Mouse (Mus musculus) midbrain, embryonic 16.5 days (tissue): ENCODE measurements around the gene Gnpda2. TPM values are rescaled to one million over a fixed set of nuclear protein-coding genes. Genes with fewer than 3 reads are reported as not detected.

Experiments
- ATAC-seq: fragments of 200-750 bp; cut with Nextera tagmentation; 2 replicates; pipeline ENCODE4 v1.8.0; 2017; ENCODE audit warnings: moderate TSS enrichment
- H3K27ac ChIP-seq: fragments of 300-500 bp; sonication (generic); 2 replicates; pipeline ENCODE4 v1.5.1; 2014; ENCODE audit warnings: mild to moderate bottlenecking, low read length, mixed read lengths
- H3K27me3 ChIP-seq: fragments of 300-500 bp; sonication (generic); 2 replicates; pipeline ENCODE4 v1.6.1; 2014; ENCODE audit warnings: low read depth, low read length, mixed read lengths; ENCODE audit not compliant: control insufficient read depth, insufficient read depth
- H3K36me3 ChIP-seq: fragments of 300-500 bp; sonication (generic); 2 replicates; pipeline ENCODE4 v1.6.1; 2014; ENCODE audit warnings: mild to moderate bottlenecking, low read length, moderate library complexity, mixed read lengths; ENCODE audit not compliant: control insufficient read depth, insufficient read depth
- H3K4me1 ChIP-seq: fragments of 300-500 bp; sonication (generic); 2 replicates; pipeline ENCODE4 v1.6.1; 2014; ENCODE audit warnings: mild to moderate bottlenecking, low read length, mixed read lengths; ENCODE audit not compliant: control insufficient read depth, insufficient read depth
- H3K4me2 ChIP-seq: fragments of 300-500 bp; sonication (generic); 2 replicates; pipeline ENCODE4 v1.6.1; 2014; ENCODE audit warnings: mild to moderate bottlenecking, low read length, mixed read lengths
- H3K4me3 ChIP-seq: fragments of 300-500 bp; sonication (generic); 2 replicates; pipeline ENCODE4 v1.5.1; 2014; ENCODE audit warnings: low read depth, mild to moderate bottlenecking, low read length, moderate library complexity, mixed read lengths
- H3K9ac ChIP-seq: fragments of 300-500 bp; sonication (generic); 2 replicates; pipeline ENCODE4 v1.6.1; 2014; ENCODE audit warnings: low read depth, low read length, mixed read lengths
- H3K9me3 ChIP-seq: fragments of 300-500 bp; sonication (generic); replicated peaks from 2 replicates; pipeline ENCODE4 v1.6.1; 2014; ENCODE audit warnings: mild to moderate bottlenecking, low read length, mixed read lengths; ENCODE audit not compliant: control insufficient read depth, poor library complexity, severe bottlenecking
- WGBS: fragments of 180-500 bp; shearing (Covaris S2); extraction: QIAGEN DNeasy Blood & Tissue Kit; methylation state at CpG from one replicate; pipeline ENCODE4 v1.1.7; 2014; 5-methylcytosine and 5-hydroxymethylcytosine counted together
- polyA plus RNA-seq: library from polyadenylated mRNA; unstranded; fragments of >200 nt; fragmentation: Nextera tagmentation; extraction: Ambion mirVana; gene quantifications from 2 replicates; pipeline ENCODE4 v1.2.1, GENCODE M21; 2015

Gnpda2 gene
- polyA plus RNA-seq, 1 experiment from 2014 or later: 32.9 TPM

- H3K9ac ChIP-seq: no peak overlapping the region
- no peak overlapping the region for H3K4me2 ChIP-seq
- H3K4me3 ChIP-seq: no peak overlapping the region
- H3K27ac ChIP-seq: no peak overlapping the region
- WGBS: 88% methylated on average over 1 of the region's 1 CpGs
- H3K27me3 ChIP-seq: no peaks in the 10 kb centered on the region
- ATAC-seq: no peak
- no peaks in the 10 kb centered on the region for H3K9me3 ChIP-seq
- no peaks in the 10 kb centered on the region for H3K4me1 ChIP-seq
- no peaks in the 10 kb centered on the region for H3K36me3 ChIP-seq
These were observed 50.5 kb downstream of the Gnpda2 start for GRCm38 (mm10) chr5:69541680-69542079.

- Histone ChIP-seq H3K36me3 (no peaks in the 10 kb centered on the region), H3K27me3 (no peaks in the 10 kb centered on the region), H3K4me3 (no peak overlapping the region), H3K9ac (no peak overlapping the region), H3K4me1 (no peaks in the 10 kb centered on the region), H3K4me2 (no peak overlapping the region), H3K27ac (no peak overlapping the region), H3K9me3 (no peaks in the 10 kb centered on the region)
- ATAC-seq: no peak
These were observed 68.2 kb downstream of the Gnpda2 start for GRCm38 (mm10) chr5:69523944-69524343.

Other genes with a start within 250 kb of the Gnpda2 start
- not detected in 2 replicates for gene Yipf7, start 49.7 kb downstream of the Gnpda2 start, polyA plus RNA-seq
- gene Guf1, start 35.4 kb downstream of the Gnpda2 start, polyA plus RNA-seq: 52.1 and 53.1 TPM in 2 replicates